Mouse (Mus musculus) embryonic facial prominence, embryonic 13.5 days (tissue): ENCODE measurements at regions not wholly inside any gene's neighbourhood (a gene's known extent, or its start where the extent isn't known, plus 50 kb on each side); places are given as distances from the start of the nearest gene placed in this dataset.

Experiments used
- ATAC-seq: fragments of 200-750 bp; cut with Nextera tagmentation; 2 replicates; pipeline ENCODE4 v1.8.0; 2017; ENCODE audit warnings: low read depth; ENCODE audit not compliant: insufficient number of reproducible peaks, insufficient read depth, low FRiP score, low TSS enrichment
- H3K27ac ChIP-seq: fragments of 300-500 bp; sonication (generic); 2 replicates; pipeline ENCODE4 v1.5.1; 2015; ENCODE audit warnings: moderate library complexity, mild to moderate bottlenecking, inconsistent platforms
- H3K27me3 ChIP-seq: fragments of 300-500 bp; sonication (generic); 2 replicates; pipeline ENCODE4 v1.6.1; 2015; ENCODE audit warnings: mild to moderate bottlenecking, inconsistent platforms
- H3K36me3 ChIP-seq: fragments of 300-500 bp; sonication (generic); 2 replicates; pipeline ENCODE4 v1.6.1; 2015; ENCODE audit warnings: mild to moderate bottlenecking, inconsistent platforms
- H3K4me1 ChIP-seq: fragments of 300-500 bp; sonication (generic); 2 replicates; pipeline ENCODE4 v1.6.1; 2015; ENCODE audit warnings: inconsistent platforms
- H3K4me2 ChIP-seq: fragments of 300-500 bp; sonication (generic); 2 replicates; pipeline ENCODE4 v1.6.1; 2015; ENCODE audit warnings: moderate library complexity, mild to moderate bottlenecking, inconsistent platforms
- H3K4me3 ChIP-seq: fragments of 300-500 bp; sonication (generic); 2 replicates; pipeline ENCODE4 v1.5.1; 2015; ENCODE audit warnings: mild to moderate bottlenecking, inconsistent platforms
- H3K9ac ChIP-seq: fragments of 300-500 bp; sonication (generic); 2 replicates; pipeline ENCODE4 v1.6.1; 2015; ENCODE audit warnings: mild to moderate bottlenecking, inconsistent platforms
- H3K9me3 ChIP-seq: fragments of 300-500 bp; sonication (generic); 2 replicates; pipeline ENCODE4 v1.6.1; 2016; ENCODE audit warnings: inconsistent platforms
- WGBS: fragments of 180-500 bp; shearing (Covaris S2); methylation state at CpG from one replicate; pipeline ENCODE4 v1.1.7; 2015; ENCODE audit warnings: mixed read lengths; 5-methylcytosine and 5-hydroxymethylcytosine counted together

DNA sequence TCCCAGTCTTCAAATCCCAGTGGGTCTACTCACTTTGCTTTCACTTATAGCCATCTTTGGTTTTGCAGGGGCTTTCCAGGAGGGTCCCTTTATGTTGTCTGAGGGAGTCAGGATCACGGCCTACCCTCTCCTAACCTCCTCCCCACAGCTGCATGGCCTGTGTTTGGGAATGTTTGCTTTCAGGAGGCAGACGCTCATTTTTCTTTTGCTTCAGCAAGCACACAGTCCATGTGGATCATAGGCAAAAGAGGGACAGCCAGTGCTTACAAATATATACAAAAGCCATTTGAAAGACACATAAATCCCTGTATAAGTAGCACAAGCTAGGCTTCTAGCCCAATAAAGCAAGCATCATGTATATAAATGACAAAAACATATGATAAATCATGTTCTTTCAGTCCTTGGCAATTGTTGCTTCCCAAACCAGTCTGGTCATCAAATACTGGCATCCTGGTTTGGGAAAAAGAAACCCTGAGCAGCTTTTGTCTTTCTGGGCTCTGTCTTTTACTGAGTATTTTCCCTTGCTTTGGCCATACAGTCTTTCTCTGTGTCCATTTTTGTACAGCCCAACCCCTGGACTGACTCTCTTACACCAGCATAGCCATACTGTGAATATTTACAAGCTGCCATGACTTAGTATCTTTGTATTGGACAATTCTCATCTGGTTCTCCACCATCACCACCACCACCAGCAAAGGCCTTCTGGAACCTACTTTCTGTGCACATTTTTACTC, 101.0 kb upstream of the Stc2 start:
- Histone ChIP-seq H3K4me3 (no peak overlapping the region), H3K9me3 (no peaks in the 10 kb centered on the region), H3K27me3 (no peaks in the 10 kb centered on the region), H3K9ac (no peak overlapping the region), H3K4me1 (no peaks in the 10 kb centered on the region), H3K27ac (no peak overlapping the region), H3K36me3 (no peaks in the 10 kb centered on the region), H3K4me2 (no peak overlapping the region)
- no peak for ATAC-seq
- 90% methylated on average over 2 of the region's 2 CpGs for WGBS

DNA sequence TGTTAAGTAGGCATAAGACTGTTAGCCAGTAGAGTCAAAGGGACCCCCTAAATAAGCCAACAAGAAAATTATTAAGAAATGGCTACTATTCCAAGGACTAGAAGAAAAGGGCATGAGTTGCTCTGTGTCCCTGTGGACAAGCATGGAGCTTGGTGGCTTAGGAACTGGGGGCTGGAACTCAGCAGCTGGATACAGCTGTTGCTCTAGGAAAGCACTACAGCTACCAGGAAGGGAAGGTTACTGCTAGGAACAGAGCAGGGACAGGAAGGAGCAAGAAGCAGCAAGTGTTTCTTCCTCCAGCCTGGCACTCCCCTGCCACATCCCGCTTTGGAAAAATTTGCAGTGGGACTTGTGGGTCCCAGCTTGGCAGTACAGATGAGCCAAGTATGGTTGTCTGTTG, 95.0 kb upstream of the Stc2 start:
- Histone ChIP-seq H3K4me2 (no peak overlapping the region), H3K36me3 (no peaks in the 10 kb centered on the region), H3K4me3 (no peak overlapping the region), H3K4me1 (no peaks in the 10 kb centered on the region), H3K27me3 (no peaks in the 10 kb centered on the region), H3K9ac (no peak overlapping the region), H3K27ac (no peak overlapping the region), H3K9me3 (no peaks in the 10 kb centered on the region)
- ATAC-seq = no peak
- 85% methylated on average over 1 of the region's 1 CpGs for WGBS

DNA sequence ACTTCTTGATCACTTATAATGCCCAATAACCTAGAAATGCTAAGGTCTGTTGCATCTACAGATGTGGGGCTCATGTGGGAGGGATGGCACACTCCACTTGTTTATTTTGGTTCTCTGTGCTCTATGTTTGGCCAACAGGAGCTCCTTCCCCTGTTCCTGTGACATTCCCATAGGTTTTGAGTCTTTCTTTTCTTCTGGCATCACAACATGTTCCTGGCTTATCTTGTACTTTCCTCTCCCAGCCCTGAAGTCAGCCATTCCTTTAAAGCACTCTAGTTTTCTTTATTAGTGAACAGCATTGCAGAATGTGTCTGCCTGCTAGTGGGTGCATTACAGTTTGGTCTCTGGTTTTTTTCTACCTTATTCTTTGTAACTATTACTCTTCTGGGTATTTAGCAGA, 92.6 kb upstream of the Stc2 start:
- no peak overlapping the region for H3K27ac ChIP-seq
- H3K36me3 ChIP-seq = no peaks in the 10 kb centered on the region
- H3K9me3 ChIP-seq = 0 out of 2 replicates have a peak, but pooled peaks cover 3% of the 10 kb centered on the region
- no peak for ATAC-seq
- H3K9ac ChIP-seq = no peak overlapping the region
- no peak overlapping the region for H3K4me3 ChIP-seq
- no peaks in the 10 kb centered on the region for H3K27me3 ChIP-seq
- H3K4me1 ChIP-seq = no peaks in the 10 kb centered on the region
- H3K4me2 ChIP-seq = no peak overlapping the region

DNA sequence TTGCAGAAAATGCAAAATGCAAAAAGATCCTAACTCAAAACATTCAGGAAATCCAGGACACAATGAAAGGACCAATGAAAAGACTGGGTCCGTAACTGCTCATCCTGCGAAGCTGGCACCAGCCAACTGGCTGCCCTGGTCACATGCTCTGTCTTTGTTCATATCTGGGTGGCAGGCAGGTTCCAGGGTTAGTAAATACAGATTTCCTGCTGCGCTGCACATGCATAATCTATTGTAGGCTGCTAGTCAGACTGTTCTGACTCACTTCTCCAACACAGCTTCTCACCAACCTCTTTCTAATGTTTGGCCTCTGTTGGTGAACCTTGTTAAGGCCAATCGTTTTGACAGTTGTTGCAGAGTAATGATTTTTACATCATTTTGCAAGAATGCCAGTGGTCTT, 92.0 kb upstream of the Stc2 start:
- Histone ChIP-seq H3K4me1 (no peaks in the 10 kb centered on the region), H3K9ac (no peak overlapping the region), H3K4me2 (no peak overlapping the region), H3K9me3 (0 out of 2 replicates have a peak, but pooled peaks cover 3% of the 10 kb centered on the region), H3K27ac (no peak overlapping the region), H3K36me3 (no peaks in the 10 kb centered on the region), H3K27me3 (no peaks in the 10 kb centered on the region), H3K4me3 (no peak overlapping the region)
- ATAC-seq = no peak
- WGBS = 83% methylated on average over 4 of the region's 4 CpGs

DNA sequence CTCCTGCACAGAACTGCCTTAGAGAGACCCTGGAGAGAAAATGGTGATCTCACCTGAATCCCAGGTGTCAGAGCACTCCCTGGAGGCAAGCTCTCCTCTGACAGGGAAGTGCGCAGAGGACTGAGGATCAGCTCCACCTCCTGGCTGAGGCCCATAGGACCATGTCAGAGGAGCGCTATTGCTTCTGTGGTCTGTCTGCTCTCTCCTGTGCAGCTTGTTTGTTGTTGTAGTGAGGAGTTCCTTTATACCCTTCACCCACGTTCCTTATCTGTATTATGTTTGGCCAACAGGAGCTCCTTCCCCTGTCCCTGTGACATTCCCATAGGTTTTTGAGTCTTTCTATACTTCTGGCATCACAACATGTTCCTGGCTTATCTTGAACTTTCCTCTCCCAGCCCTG, 91.5 kb upstream of the Stc2 start:
- H3K9me3 ChIP-seq = 0 out of 2 replicates have a peak, but pooled peaks cover 3% of the 10 kb centered on the region
- no peaks in the 10 kb centered on the region for H3K4me1 ChIP-seq
- H3K4me2 ChIP-seq = no peak overlapping the region
- ATAC-seq = no peak
- H3K4me3 ChIP-seq = no peak overlapping the region
- no peaks in the 10 kb centered on the region for H3K36me3 ChIP-seq
- WGBS = 67% methylated on average over 3 of the region's 3 CpGs
- no peak overlapping the region for H3K9ac ChIP-seq
- H3K27me3 ChIP-seq = no peaks in the 10 kb centered on the region
- H3K27ac ChIP-seq = no peak overlapping the region

DNA sequence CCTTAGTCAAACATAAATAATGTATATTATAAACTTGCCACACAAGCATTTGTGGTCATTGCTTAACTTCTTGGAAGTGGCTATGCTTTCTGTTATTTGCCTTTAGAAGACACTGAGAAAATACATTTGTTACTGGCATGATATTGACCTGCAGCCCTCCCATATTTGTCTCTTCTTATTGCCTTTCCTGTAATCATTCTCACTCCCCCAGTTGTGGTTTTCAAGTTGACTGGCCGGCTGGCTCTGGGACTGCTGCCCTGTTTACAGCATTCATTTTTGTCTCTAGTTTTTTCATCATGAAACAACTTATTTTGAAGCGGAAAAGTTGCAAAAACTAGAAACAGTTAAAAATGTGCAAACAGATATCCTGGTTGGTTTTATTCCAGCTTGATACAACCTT, 57.5 kb upstream of the Stc2 start:
- H3K4me1 ChIP-seq = no peaks in the 10 kb centered on the region
- no peak overlapping the region for H3K9ac ChIP-seq
- no peaks in the 10 kb centered on the region for H3K36me3 ChIP-seq
- H3K9me3 ChIP-seq = no peaks in the 10 kb centered on the region
- no peak for ATAC-seq
- H3K27ac ChIP-seq = no peak overlapping the region
- H3K4me2 ChIP-seq = no peak overlapping the region
- 87% methylated on average over 2 of the region's 2 CpGs for WGBS
- no peak overlapping the region for H3K4me3 ChIP-seq
- no peaks in the 10 kb centered on the region for H3K27me3 ChIP-seq
